Mouse (Mus musculus): ENCODE measurements around the gene Ccdc106. TPM values are rescaled to one million over a fixed set of nuclear protein-coding genes. Genes with fewer than 3 reads are reported as not detected.

The Ccdc106 gene
- polyA plus RNA-seq, 1 experiment from 2014 or later, result not detected

- TF ChIP-seq EP300 (IDR thresholded peaks at IDR 0.05; ENCODE audit: low read depth), result no peak
- TF ChIP-seq CTCF (IDR thresholded peaks at IDR 0.05; ENCODE audit: low read depth), result no peak
- Histone ChIP-seq H3K4me2 (ENCODE audit: low read depth, low read length) (no peak within 1 kb of the TSS), H3K27me3 (ENCODE audit: insufficient read depth, low read length) (no peaks in the 10 kb centered on the region), H3K4me1 (ENCODE audit: insufficient read depth) (peaks cover 12% of the 10 kb centered on the region), H3K27ac (ENCODE audit: low read depth) (no peak within 1 kb of the TSS), H3K9ac (replicated peaks) (no peak within 1 kb of the TSS), H3K9me3 (ENCODE audit: low read length) (peaks cover 29% of the 10 kb centered on the region), H3K36me3 (replicated peaks; ENCODE audit: insufficient read depth, low read length) (peaks cover 41% of the 10 kb centered on the region), H3K4me3 (ENCODE audit: low read depth, low read length) (no peak within 1 kb of the TSS)
- DNase-seq (no peak), ATAC-seq (no peak)
- WGBS (ENCODE audit: insufficient replicate concordance), result 75% methylated on average over 3 of the region's 3 CpGs
These were observed 13.5 kb downstream of the Ccdc106 start, which contains the start of gene 4632433K11Rik for GRCm38 (mm10) chr7:5033818-5034217. TSS of gene 4632433K11Rik (plus strand) at chr7:5034118.

- WGBS (ENCODE audit: insufficient replicate concordance), result 94% methylated on average over 17 of the region's 17 CpGs
- TF ChIP-seq CTCF (IDR thresholded peaks at IDR 0.05; ENCODE audit: low read depth) (no peak), EP300 (IDR thresholded peaks at IDR 0.05; ENCODE audit: low read depth) (no peak)
These were observed 15.3 kb downstream of the Ccdc106 start for GRCm38 (mm10) chr7:5035628-5036027.

GRCm38 (mm10) chr7:5036136-5036535 is 15.8 kb downstream of the Ccdc106 start:
- Histone ChIP-seq H3K27ac (ENCODE audit: low read depth) (no peak overlapping the region), H3K9ac (replicated peaks) (no peak overlapping the region), H3K4me1 (ENCODE audit: insufficient read depth) (peaks cover 14% of the 10 kb centered on the region), H3K4me3 (ENCODE audit: low read depth, low read length) (no peak overlapping the region), H3K4me2 (ENCODE audit: low read depth, low read length) (no peak overlapping the region), H3K27me3 (ENCODE audit: insufficient read depth, low read length) (no peaks in the 10 kb centered on the region), H3K9me3 (ENCODE audit: low read length) (peaks cover 9% of the 10 kb centered on the region), H3K36me3 (replicated peaks; ENCODE audit: insufficient read depth, low read length) (peaks cover 18% of the 10 kb centered on the region)
- DNase-seq (no peak), ATAC-seq (no peak)
- 89% methylated on average over 9 of the region's 9 CpGs for WGBS (ENCODE audit: insufficient replicate concordance)
- no peak for TF ChIP-seq EP300 (IDR thresholded peaks at IDR 0.05; ENCODE audit: low read depth)
- no peak for TF ChIP-seq CTCF (IDR thresholded peaks at IDR 0.05; ENCODE audit: low read depth)

More at GRCm38 (mm10) chr7:5035628-5036027, 15.3 kb downstream of the Ccdc106 start:
- H3K36me3 ChIP-seq (replicated peaks; ENCODE audit: insufficient read depth, low read length), result peaks cover 23% of the 10 kb centered on the region
- H3K27me3 ChIP-seq (ENCODE audit: insufficient read depth, low read length), result no peaks in the 10 kb centered on the region
- ATAC-seq, result no peak
- peaks cover 14% of the 10 kb centered on the region for H3K9me3 ChIP-seq (ENCODE audit: low read length)
- no peak overlapping the region for H3K27ac ChIP-seq (ENCODE audit: low read depth)
- peaks cover 14% of the 10 kb centered on the region for H3K4me1 ChIP-seq (ENCODE audit: insufficient read depth)
- H3K4me3 ChIP-seq (ENCODE audit: low read depth, low read length), result no peak overlapping the region
- no peak overlapping the region for H3K9ac ChIP-seq (replicated peaks)
- DNase-seq, result no peak
- H3K4me2 ChIP-seq (ENCODE audit: low read depth, low read length), result no peak overlapping the region

- no peak for TF ChIP-seq EP300 (IDR thresholded peaks at IDR 0.05; ENCODE audit: low read depth)
- TF ChIP-seq CTCF (IDR thresholded peaks at IDR 0.05; ENCODE audit: low read depth), result no peak
- Histone ChIP-seq H3K4me2 (ENCODE audit: low read depth, low read length) (no peak overlapping the region), H3K36me3 (replicated peaks; ENCODE audit: insufficient read depth, low read length) (peaks cover 9% of the 10 kb centered on the region), H3K9me3 (ENCODE audit: low read length) (0 out of 2 replicates have a peak, but pooled peaks cover 1% of the 10 kb centered on the region), H3K27me3 (ENCODE audit: insufficient read depth, low read length) (no peaks in the 10 kb centered on the region), H3K9ac (replicated peaks) (no peak overlapping the region), H3K27ac (ENCODE audit: low read depth) (no peak overlapping the region), H3K4me1 (ENCODE audit: insufficient read depth) (peaks cover 14% of the 10 kb centered on the region), H3K4me3 (ENCODE audit: low read depth, low read length) (no peak overlapping the region)
- WGBS (ENCODE audit: insufficient replicate concordance), result 88% methylated on average over 7 of the region's 7 CpGs
- ATAC-seq (no peak), DNase-seq (no peak)
These were observed 16.7 kb downstream of the Ccdc106 start for GRCm38 (mm10) chr7:5037026-5037425.

- ATAC-seq (no peak), DNase-seq (no peak)
- peaks cover 5% of the 10 kb centered on the region for H3K36me3 ChIP-seq (replicated peaks; ENCODE audit: insufficient read depth, low read length)
- peak overlapping the region; percentile 94; the same call in 1 of the 2 replicates for H3K27ac ChIP-seq (ENCODE audit: low read depth)
- no peaks in the 10 kb centered on the region for H3K27me3 ChIP-seq (ENCODE audit: insufficient read depth, low read length)
- peaks cover 14% of the 10 kb centered on the region for H3K4me1 ChIP-seq (ENCODE audit: insufficient read depth)
- H3K9me3 ChIP-seq (ENCODE audit: low read length), result no peaks in the 10 kb centered on the region
- H3K4me3 ChIP-seq (ENCODE audit: low read depth, low read length), result peak overlapping the region; percentile 67; the same call in 1 of the 2 replicates
- H3K4me2 ChIP-seq (ENCODE audit: low read depth, low read length), result peak overlapping the region; percentile 69
- no peak overlapping the region; the same call in 1 of the 2 replicates for H3K9ac ChIP-seq (replicated peaks)
- TF ChIP-seq EP300 (IDR thresholded peaks at IDR 0.05; ENCODE audit: low read depth), result no peak
- TF ChIP-seq CTCF (IDR thresholded peaks at IDR 0.05; ENCODE audit: low read depth), result no peak
- WGBS (ENCODE audit: insufficient replicate concordance), result 72% methylated on average over 8 of the region's 8 CpGs
These were observed 17.1 kb downstream of the Ccdc106 start for GRCm38 (mm10) chr7:5037467-5037866.

- Histone ChIP-seq H3K4me3 (ENCODE audit: low read depth, low read length) (peak within 1 kb of the TSS; percentile 67), H3K9ac (replicated peaks) (peak within 1 kb of the TSS; percentile 68), H3K4me1 (ENCODE audit: insufficient read depth) (peaks cover 14% of the 10 kb centered on the region), H3K36me3 (replicated peaks; ENCODE audit: insufficient read depth, low read length) (no peaks in the 10 kb centered on the region; the same call in none of the 2 replicates), H3K4me2 (ENCODE audit: low read depth, low read length) (peak within 1 kb of the TSS; percentile 69), H3K27me3 (ENCODE audit: insufficient read depth, low read length) (no peaks in the 10 kb centered on the region), H3K27ac (ENCODE audit: low read depth) (peak within 1 kb of the TSS; percentile 94), H3K9me3 (ENCODE audit: low read length) (no peaks in the 10 kb centered on the region)
- WGBS (ENCODE audit: insufficient replicate concordance), result under 1% methylated on average over 46 of the region's 48 CpGs
- peak; percentile 99 for ATAC-seq
- TF ChIP-seq CTCF (IDR thresholded peaks at IDR 0.05; ENCODE audit: low read depth), result no peak
- TF ChIP-seq EP300 (IDR thresholded peaks at IDR 0.05; ENCODE audit: low read depth), result peak; percentile 17; the same call in 1 of the 2 replicates
- DNase-seq, result peak; percentile 94
These were observed 17.9 kb downstream of the Ccdc106 start, which contains the start of gene Zfp784 for GRCm38 (mm10) chr7:5038109-5038732. TSS of gene Zfp784 (minus strand) at chr7:5038446.

Measured in liver, postnatal 0 days (tissue).